Mouse (Mus musculus) forebrain, embryonic 15.5 days (tissue): ENCODE data around the gene Mettl27. TPM values are rescaled to one million over a fixed set of nuclear protein-coding genes. Genes with fewer than 3 reads are reported as not detected.
A peak's percentile ranks its signal among the peaks of the same experiment; 100 is the strongest.
"Not testable (repeated sequence)": the region's sequence is repeated elsewhere in the genome, so short reads cannot be mapped to it uniquely, and the experiment has no call there.

Experiments used
- ATAC-seq: fragments of 200-750 bp; cut with Nextera tagmentation; replicated peaks from 2 replicates; pipeline ENCODE4 v1.8.0; 2017; ENCODE audit warnings: mild to moderate bottlenecking, moderate TSS enrichment, moderate library complexity
- H3K27ac ChIP-seq: fragments of 300-500 bp; sonication (generic); replicated peaks from 2 replicates; pipeline ENCODE4 v1.5.1; 2015; ENCODE audit warnings: mild to moderate bottlenecking, inconsistent platforms
- H3K27me3 ChIP-seq: fragments of 300-500 bp; sonication (generic); 2 replicates; pipeline ENCODE4 v1.6.1; 2015; ENCODE audit warnings: inconsistent platforms
- H3K36me3 ChIP-seq: fragments of 300-500 bp; sonication (generic); 2 replicates; pipeline ENCODE4 v1.6.1; 2015; ENCODE audit warnings: mild to moderate bottlenecking, inconsistent platforms
- H3K4me1 ChIP-seq: fragments of 300-500 bp; sonication (generic); 2 replicates; pipeline ENCODE4 v1.6.1; 2015; ENCODE audit warnings: inconsistent platforms
- H3K4me2 ChIP-seq: fragments of 300-500 bp; sonication (generic); replicated peaks from 2 replicates; pipeline ENCODE4 v1.6.1; 2015; ENCODE audit warnings: mild to moderate bottlenecking, inconsistent platforms
- H3K4me3 ChIP-seq: fragments of 300-500 bp; sonication (generic); 2 replicates; pipeline ENCODE4 v1.5.1; 2015; ENCODE audit warnings: mild to moderate bottlenecking, inconsistent platforms
- H3K9ac ChIP-seq: fragments of 300-500 bp; sonication (generic); replicated peaks from 2 replicates; pipeline ENCODE4 v1.6.1; 2015; ENCODE audit warnings: mild to moderate bottlenecking, inconsistent platforms
- H3K9me3 ChIP-seq: fragments of 300-500 bp; sonication (generic); 2 replicates; pipeline ENCODE4 v1.6.1; 2016; ENCODE audit warnings: inconsistent platforms
- WGBS: fragments of 180-500 bp; shearing (Covaris S2); methylation state at CpG from one replicate; pipeline ENCODE4 v1.1.7; 2015; ENCODE audit warnings: mixed read lengths; 5-methylcytosine and 5-hydroxymethylcytosine counted together
- polyA plus RNA-seq: library from polyadenylated mRNA; unstranded; fragments of >200 nt; fragmentation: Nextera tagmentation; extraction: Ambion mirVana; gene quantifications from 2 replicates; pipeline ENCODE4 v1.2.1, GENCODE M21; 2015

The Mettl27 gene
- polyA plus RNA-seq, 1 experiment from 2014 or later, result 8.8 TPM

- Histone ChIP-seq H3K9ac (no peak overlapping the region), H3K4me2 (no peak overlapping the region), H3K27ac (no peak overlapping the region), H3K36me3 (no peaks in the 10 kb centered on the region), H3K4me3 (no peak overlapping the region), H3K27me3 (no peaks in the 10 kb centered on the region), H3K9me3 (no peaks in the 10 kb centered on the region), H3K4me1 (peaks cover 9% of the 10 kb centered on the region)
- no peak for ATAC-seq
- WGBS, result 34% methylated on average over 5 of the region's 5 CpGs
These were observed 31.4 kb downstream of the Mettl27 start for GRCm38 (mm10) chr5:134963546-134963945.

GRCm38 (mm10) chr5:134964655-134965054 is 32.5 kb downstream of the Mettl27 start:
- not testable (repeated sequence) for H3K27me3 ChIP-seq, ATAC-seq, H3K4me2 ChIP-seq, H3K9ac ChIP-seq, H3K9me3 ChIP-seq, H3K4me1 ChIP-seq, H3K27ac ChIP-seq, H3K4me3 ChIP-seq, H3K36me3 ChIP-seq

- ATAC-seq, result no peak; the same call in 1 of the 2 replicates
- no peaks in the 10 kb centered on the region for H3K9me3 ChIP-seq
- H3K36me3 ChIP-seq, result no peaks in the 10 kb centered on the region
- H3K4me3 ChIP-seq, result no peak overlapping the region
- H3K4me2 ChIP-seq, result peak overlapping the region; percentile 42
- H3K27me3 ChIP-seq, result no peaks in the 10 kb centered on the region
- peaks cover 9% of the 10 kb centered on the region for H3K4me1 ChIP-seq
- H3K9ac ChIP-seq, result no peak overlapping the region
- no peak overlapping the region for H3K27ac ChIP-seq
- WGBS, result 7% methylated on average over 10 of the region's 10 CpGs
These were observed 33.3 kb downstream of the Mettl27 start for GRCm38 (mm10) chr5:134965473-134965851.

GRCm38 (mm10) chr5:134965852-134966821 is 34.0 kb downstream of the Mettl27 start:
- Histone ChIP-seq H3K4me3 (peak overlapping the region; percentile 15; the same call in 1 of the 2 replicates), H3K9ac (peak overlapping the region; percentile 22; the same call in 1 of the 2 replicates), H3K9me3 (no peaks in the 10 kb centered on the region), H3K27ac (no peak overlapping the region), H3K36me3 (no peaks in the 10 kb centered on the region), H3K4me2 (peak overlapping the region; percentile 42), H3K27me3 (no peaks in the 10 kb centered on the region), H3K4me1 (peaks cover 9% of the 10 kb centered on the region)
- WGBS, result 3% methylated on average over 33 of the region's 33 CpGs
- ATAC-seq, result no peak

GRCm38 (mm10) chr5:134967164-134967944 is 35.2 kb downstream of the Mettl27 start:
- no peaks in the 10 kb centered on the region for H3K27me3 ChIP-seq
- peaks cover 9% of the 10 kb centered on the region for H3K4me1 ChIP-seq

GRCm38 (mm10) chr5:134970671-134971070 is 38.5 kb downstream of the Mettl27 start:
- Histone ChIP-seq H3K27me3 (no peaks in the 10 kb centered on the region), H3K9ac (no peak overlapping the region), H3K9me3 (no peaks in the 10 kb centered on the region), H3K27ac (no peak overlapping the region), H3K4me1 (peaks cover 8% of the 10 kb centered on the region), H3K4me2 (no peak overlapping the region), H3K4me3 (no peak overlapping the region), H3K36me3 (no peaks in the 10 kb centered on the region)
- no peak for ATAC-seq
- 89% methylated on average over 8 of the region's 8 CpGs for WGBS

More at GRCm38 (mm10) chr5:134967164-134967944, 35.2 kb downstream of the Mettl27 start:
- no peaks in the 10 kb centered on the region for H3K36me3 ChIP-seq
- H3K4me2 ChIP-seq, result no peak overlapping the region
- 83% methylated on average over 20 of the region's 20 CpGs for WGBS
- no peak overlapping the region for H3K9ac ChIP-seq
- H3K4me3 ChIP-seq, result no peak overlapping the region
- no peak overlapping the region for H3K27ac ChIP-seq
- no peaks in the 10 kb centered on the region for H3K9me3 ChIP-seq
- no peak for ATAC-seq

- no peak for ATAC-seq
- Histone ChIP-seq H3K4me2 (no peak overlapping the region), H3K9me3 (no peaks in the 10 kb centered on the region), H3K27ac (no peak overlapping the region), H3K27me3 (no peaks in the 10 kb centered on the region), H3K4me3 (no peak overlapping the region), H3K9ac (no peak overlapping the region), H3K4me1 (no peaks in the 10 kb centered on the region), H3K36me3 (no peaks in the 10 kb centered on the region)
These were observed 40.9 kb downstream of the Mettl27 start for GRCm38 (mm10) chr5:134973081-134973480.

GRCm38 (mm10) chr5:134973526-134973925 is 41.4 kb downstream of the Mettl27 start:
- ATAC-seq, result no peak
- H3K4me3 ChIP-seq, result no peak overlapping the region
- no peak overlapping the region for H3K9ac ChIP-seq
- H3K9me3 ChIP-seq, result no peaks in the 10 kb centered on the region
- H3K27me3 ChIP-seq, result no peaks in the 10 kb centered on the region
- H3K4me1 ChIP-seq, result no peaks in the 10 kb centered on the region
- 86% methylated on average over 7 of the region's 7 CpGs for WGBS
- no peak overlapping the region for H3K27ac ChIP-seq
- H3K4me2 ChIP-seq, result no peak overlapping the region
- H3K36me3 ChIP-seq, result no peaks in the 10 kb centered on the region

- WGBS, result 69% methylated on average over 7 of the region's 7 CpGs
- H3K4me3 ChIP-seq, result no peak overlapping the region
- H3K9me3 ChIP-seq, result no peaks in the 10 kb centered on the region
- no peaks in the 10 kb centered on the region for H3K4me1 ChIP-seq
- H3K9ac ChIP-seq, result no peak overlapping the region
- no peak overlapping the region for H3K27ac ChIP-seq
- H3K27me3 ChIP-seq, result no peaks in the 10 kb centered on the region
- no peak overlapping the region for H3K4me2 ChIP-seq
- ATAC-seq, result no peak
- H3K36me3 ChIP-seq, result no peaks in the 10 kb centered on the region
These were observed 42.1 kb downstream of the Mettl27 start for GRCm38 (mm10) chr5:134974294-134974693.

GRCm38 (mm10) chr5:134974921-134975320 is 42.8 kb downstream of the Mettl27 start:
- Histone ChIP-seq H3K36me3 (no peaks in the 10 kb centered on the region), H3K27me3 (no peaks in the 10 kb centered on the region), H3K27ac (no peak overlapping the region), H3K4me3 (no peak overlapping the region), H3K9me3 (no peaks in the 10 kb centered on the region), H3K9ac (no peak overlapping the region), H3K4me2 (no peak overlapping the region), H3K4me1 (no peaks in the 10 kb centered on the region)
- ATAC-seq, result no peak
- 56% methylated on average over 2 of the region's 2 CpGs for WGBS

GRCm38 (mm10) chr5:134976164-134976563 is 44.0 kb downstream of the Mettl27 start:
- whole genome bisulfite sequencing, result 87% methylated on average over 2 of the region's 2 CpGs
- no peak overlapping the region for H3K27ac ChIP-seq
- no peaks in the 10 kb centered on the region for H3K36me3 ChIP-seq
- H3K4me1 ChIP-seq, result no peaks in the 10 kb centered on the region
- H3K4me3 ChIP-seq, result no peak overlapping the region
- ATAC-seq, result no peak
- H3K9me3 ChIP-seq, result no peaks in the 10 kb centered on the region
- no peak overlapping the region for H3K4me2 ChIP-seq
- no peak overlapping the region for H3K9ac ChIP-seq
- no peaks in the 10 kb centered on the region for H3K27me3 ChIP-seq

- 86% methylated on average over 14 of the region's 14 CpGs for WGBS
- no peaks in the 10 kb centered on the region for H3K36me3 ChIP-seq
- H3K9me3 ChIP-seq, result no peaks in the 10 kb centered on the region
- no peak overlapping the region for H3K4me3 ChIP-seq
- ATAC-seq, result no peak
- H3K4me1 ChIP-seq, result no peaks in the 10 kb centered on the region
- no peak overlapping the region for H3K4me2 ChIP-seq
- no peak overlapping the region for H3K9ac ChIP-seq
- no peaks in the 10 kb centered on the region for H3K27me3 ChIP-seq
- H3K27ac ChIP-seq, result no peak overlapping the region
These were observed 44.5 kb downstream of the Mettl27 start for GRCm38 (mm10) chr5:134976577-134977250.
